Mouse (Mus musculus) lung, postnatal 0 days (tissue): Measurements from ENCODE around the gene Serpina11. TPM values are rescaled to one million over a fixed set of nuclear protein-coding genes. Genes with fewer than 3 reads are reported as not detected.
"Not testable (repeated sequence)": the region's sequence is repeated elsewhere in the genome, so short reads cannot be mapped to it uniquely, and the experiment has no call there.

ENCODE experiments used
- ATAC-seq: fragments of 200-750 bp; cut with Nextera tagmentation; 2 replicates; pipeline ENCODE4 v1.8.0; 2017; ENCODE audit warnings: moderate library complexity
- DNase-seq: peaks from one replicate; pipeline ENCODE4 v3.0.0-alpha.2; 2016; ENCODE audit warnings: low spot score
- H3K27ac ChIP-seq: fragments of 300-500 bp; sonication (generic); 2 replicates; pipeline ENCODE4 v1.5.1; 2014; ENCODE audit warnings: antibody characterized with exemption, mild to moderate bottlenecking, low read length, mixed read lengths
- H3K27me3 ChIP-seq: fragments of 300-500 bp; sonication (generic); replicated peaks from 2 replicates; pipeline ENCODE4 v1.6.1; 2014; ENCODE audit warnings: low read length, mixed read lengths; ENCODE audit not compliant: insufficient read depth
- H3K36me3 ChIP-seq: fragments of 300-500 bp; sonication (generic); 2 replicates; pipeline ENCODE4 v1.6.1; 2014; ENCODE audit warnings: low read length, mixed read lengths; ENCODE audit not compliant: insufficient read depth
- H3K4me1 ChIP-seq: fragments of 300-500 bp; sonication (generic); 2 replicates; pipeline ENCODE4 v1.6.1; 2014; ENCODE audit warnings: antibody characterized with exemption, low read depth, low read length, mixed read lengths; ENCODE audit not compliant: insufficient read depth
- H3K4me2 ChIP-seq: fragments of 300-500 bp; sonication (generic); replicated peaks from 2 replicates; pipeline ENCODE4 v1.6.1; 2014; ENCODE audit warnings: low read depth, mild to moderate bottlenecking, low read length, moderate library complexity, mixed read lengths
- H3K4me3 ChIP-seq: fragments of 300-500 bp; sonication (generic); 2 replicates; pipeline ENCODE4 v1.5.1; 2014; ENCODE audit warnings: low read depth, low read length
- H3K9ac ChIP-seq: fragments of 300-500 bp; sonication (generic); replicated peaks from 2 replicates; pipeline ENCODE4 v1.6.1; 2014; ENCODE audit warnings: low read depth, mild to moderate bottlenecking
- H3K9me3 ChIP-seq: fragments of 300-500 bp; sonication (generic); 2 replicates; pipeline ENCODE4 v1.6.1; 2016; ENCODE audit warnings: low read length, mixed read lengths
- CTCF ChIP-seq: IDR thresholded peaks from 2 replicates; pipeline ENCODE4 v1.5.1; 2016; ENCODE audit warnings: antibody characterized with exemption, mild to moderate bottlenecking
- EP300 ChIP-seq: IDR thresholded peaks from 2 replicates; pipeline ENCODE4 v1.6.1; 2016; ENCODE audit warnings: antibody characterized with exemption, mild to moderate bottlenecking, control low read depth
- whole genome bisulfite sequencing: fragments of 180-500 bp; shearing (Covaris S2); extraction: QIAGEN DNeasy Blood & Tissue Kit; methylation state at CpG from one replicate; pipeline ENCODE4 v1.1.7; 2014; 5-methylcytosine and 5-hydroxymethylcytosine counted together
- polyA plus RNA-seq: library from polyadenylated mRNA; unstranded; fragments of >200 nt; fragmentation: Nextera tagmentation; extraction: Ambion mirVana; gene quantifications from 2 replicates; pipeline ENCODE4 v1.2.1, GENCODE M21; 2015

The Serpina11 gene
- polyA plus RNA-seq, 1 experiment from 2014 or later: not detected

DNA sequence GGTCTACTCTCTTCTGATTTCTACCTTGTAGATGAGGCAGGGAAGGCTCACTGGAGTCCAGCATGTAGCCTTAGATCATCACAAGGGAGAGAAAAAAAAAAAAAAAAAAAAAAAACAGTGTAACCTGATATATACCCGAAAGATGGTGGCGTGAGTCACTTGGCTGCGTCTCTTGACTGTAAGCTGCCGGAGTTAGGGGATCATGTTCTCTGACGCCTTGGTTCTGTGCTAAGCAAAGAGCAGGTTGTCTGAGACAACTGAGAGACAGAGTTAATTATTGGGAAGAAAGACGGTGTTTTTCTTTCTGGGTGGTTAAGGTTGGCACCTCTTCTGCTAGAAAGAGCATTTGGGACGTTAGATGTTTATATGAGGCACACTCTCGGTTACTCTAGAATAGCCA lies 26.9 kb downstream of the Serpina11 start:
- no peak overlapping the region for H3K27ac ChIP-seq
- no peak for ATAC-seq
- no peak overlapping the region for H3K9ac ChIP-seq
- H3K4me2 ChIP-seq: no peak overlapping the region
- H3K36me3 ChIP-seq: no peaks in the 10 kb centered on the region
- DNase-seq: no peak
- no peak overlapping the region for H3K4me3 ChIP-seq
- no peaks in the 10 kb centered on the region for H3K27me3 ChIP-seq
- TF ChIP-seq EP300 (no peak), CTCF (no peak)
- H3K4me1 ChIP-seq: no peaks in the 10 kb centered on the region
- no peaks in the 10 kb centered on the region for H3K9me3 ChIP-seq
- WGBS: 57% methylated on average over 8 of the region's 8 CpGs

DNA sequence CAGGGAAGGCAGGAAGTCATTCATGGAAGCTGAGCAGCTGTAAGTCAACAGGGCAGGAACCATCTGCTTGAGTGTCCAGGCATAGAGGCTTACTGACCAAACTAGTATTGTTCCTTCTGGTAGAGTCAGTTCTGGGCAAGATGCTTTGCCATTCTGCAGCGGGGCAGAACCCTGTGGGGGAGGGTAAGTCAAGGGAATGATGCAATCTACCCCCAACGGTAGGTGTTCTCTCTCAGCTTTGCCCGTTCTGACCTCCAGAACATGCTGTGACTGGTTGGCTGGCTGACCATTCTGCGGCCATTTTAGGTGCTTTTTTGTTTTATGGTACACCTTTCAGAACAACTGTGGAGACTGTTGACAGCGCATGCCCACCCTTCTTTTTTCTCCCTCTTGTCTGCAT lies 27.4 kb downstream of the Serpina11 start:
- WGBS: 88% methylated on average over 5 of the region's 5 CpGs
- no peak overlapping the region for H3K4me2 ChIP-seq
- H3K27me3 ChIP-seq: no peaks in the 10 kb centered on the region
- no peaks in the 10 kb centered on the region for H3K36me3 ChIP-seq
- no peaks in the 10 kb centered on the region for H3K9me3 ChIP-seq
- no peak for ATAC-seq
- no peak overlapping the region for H3K4me3 ChIP-seq
- H3K4me1 ChIP-seq: no peaks in the 10 kb centered on the region
- no peak for TF ChIP-seq CTCF
- TF ChIP-seq EP300: no peak
- no peak overlapping the region for H3K27ac ChIP-seq
- no peak overlapping the region for H3K9ac ChIP-seq
- no peak for DNase-seq

DNA sequence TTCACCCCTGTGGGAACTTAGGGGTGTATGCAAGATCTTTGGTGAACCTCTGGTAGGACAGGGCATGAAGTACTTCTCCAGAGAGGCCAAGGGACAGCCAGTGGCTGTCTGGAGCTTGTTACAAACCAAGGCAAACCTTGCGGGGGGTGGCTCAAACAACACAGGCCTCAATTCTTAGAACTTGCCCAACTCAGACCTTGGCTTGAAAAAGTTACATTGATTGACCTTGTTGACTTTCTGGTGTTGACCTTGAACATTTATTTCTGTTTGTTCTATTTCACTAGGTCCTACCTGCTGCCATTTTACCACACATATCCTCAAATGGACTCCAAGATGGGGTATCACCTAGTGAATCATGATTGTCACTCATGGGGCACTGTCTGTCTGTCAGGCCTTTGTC lies 28.0 kb downstream of the Serpina11 start:
- Histone ChIP-seq H3K4me2 (no peak overlapping the region), H3K36me3 (no peaks in the 10 kb centered on the region), H3K4me1 (no peaks in the 10 kb centered on the region), H3K27ac (no peak overlapping the region), H3K27me3 (no peaks in the 10 kb centered on the region), H3K4me3 (no peak overlapping the region), H3K9me3 (no peaks in the 10 kb centered on the region), H3K9ac (no peak overlapping the region)
- DNase-seq (no peak), ATAC-seq (no peak)
- 83% methylated on average over 1 of the region's 1 CpGs for WGBS
- no peak for TF ChIP-seq CTCF
- no peak for TF ChIP-seq EP300

DNA sequence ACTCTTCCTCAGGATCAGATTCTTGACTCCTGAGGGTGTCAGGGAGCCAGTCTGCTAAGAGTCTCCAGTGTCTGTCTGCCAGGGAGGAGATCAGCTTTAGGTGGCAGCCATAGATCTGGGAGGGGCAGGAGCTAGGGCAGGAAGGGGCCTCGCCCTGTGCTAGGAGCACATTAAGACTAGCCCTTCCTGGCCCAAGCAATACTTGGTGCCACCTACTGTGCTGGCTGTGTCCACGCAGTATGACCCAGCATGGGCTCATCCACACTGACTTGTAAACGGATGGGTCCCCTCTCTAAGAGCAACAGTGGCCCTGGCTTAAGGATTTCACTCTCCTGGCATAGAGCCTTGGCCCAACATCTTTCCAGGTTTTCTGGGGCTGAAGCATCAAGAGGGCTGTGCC lies 31.0 kb downstream of the Serpina11 start, which contains the start of gene Serpina1e:
Gene Serpina1e (minus strand): TSS at position 178 of the 400 bp plus-strand sequence.
- Histone ChIP-seq H3K27me3 (no peaks in the 10 kb centered on the region), H3K36me3 (no peaks in the 10 kb centered on the region), H3K9me3 (no peaks in the 10 kb centered on the region), H3K4me1 (no peaks in the 10 kb centered on the region), H3K4me2 (no peak within 1 kb of the TSS), H3K9ac (no peak within 1 kb of the TSS), H3K27ac (no peak within 1 kb of the TSS), H3K4me3 (no peak within 1 kb of the TSS)
- DNase-seq: no peak
- 63% methylated on average over 3 of the region's 3 CpGs for WGBS
- TF ChIP-seq CTCF (no peak), EP300 (no peak)
- ATAC-seq: no peak

DNA sequence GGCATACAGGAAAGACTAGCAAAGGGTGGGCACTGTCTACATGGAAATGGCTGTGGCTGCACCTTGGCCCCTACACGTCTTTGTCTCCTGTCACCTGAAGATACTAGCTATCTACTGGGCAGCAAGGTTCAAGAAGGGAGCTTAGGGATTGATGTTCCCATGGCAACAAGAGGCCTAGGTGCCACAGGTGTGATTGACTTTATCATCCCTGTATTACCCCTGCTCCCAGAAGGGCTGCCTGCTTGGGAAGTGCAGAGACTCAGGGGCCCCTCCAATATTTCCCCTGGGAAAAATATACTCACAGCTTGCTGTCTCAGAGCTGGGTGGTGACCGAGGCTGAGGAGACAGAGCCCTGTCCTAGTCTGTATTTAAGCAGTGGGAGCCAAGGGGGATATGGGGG lies 33.2 kb downstream of the Serpina11 start:
- ATAC-seq, H3K4me3 ChIP-seq, H3K27ac ChIP-seq, H3K9me3 ChIP-seq, H3K4me1 ChIP-seq, H3K9ac ChIP-seq, H3K4me2 ChIP-seq, DNase-seq, H3K27me3 ChIP-seq, H3K36me3 ChIP-seq: not testable (repeated sequence)
- 90% methylated on average over 1 of the region's 2 CpGs for WGBS

DNA sequence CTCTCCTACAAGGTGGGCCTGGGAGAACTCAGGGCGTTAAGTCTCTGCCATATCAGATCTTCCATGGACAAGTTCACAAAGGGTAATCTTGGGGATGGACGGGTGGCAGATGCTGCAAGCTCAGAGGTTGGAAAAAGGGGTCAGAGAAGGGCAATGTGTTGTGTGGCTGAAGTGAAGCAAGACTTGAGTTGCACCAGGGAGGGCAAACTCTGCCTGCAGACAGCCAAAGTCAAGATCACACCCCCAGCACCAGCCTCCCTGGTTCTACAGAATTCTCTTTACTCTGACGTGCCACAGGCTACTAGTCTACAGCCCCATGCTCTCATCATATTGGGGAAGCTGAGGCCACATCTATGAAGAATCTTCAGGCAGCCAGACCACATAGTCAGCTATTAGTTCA lies 36.8 kb downstream of the Serpina11 start:
- not testable (repeated sequence) for H3K4me1 ChIP-seq, H3K36me3 ChIP-seq, H3K4me3 ChIP-seq, DNase-seq, H3K4me2 ChIP-seq, H3K9me3 ChIP-seq, ATAC-seq, H3K27me3 ChIP-seq, H3K27ac ChIP-seq, H3K9ac ChIP-seq
- 87% methylated on average over 3 of the region's 3 CpGs for WGBS

DNA sequence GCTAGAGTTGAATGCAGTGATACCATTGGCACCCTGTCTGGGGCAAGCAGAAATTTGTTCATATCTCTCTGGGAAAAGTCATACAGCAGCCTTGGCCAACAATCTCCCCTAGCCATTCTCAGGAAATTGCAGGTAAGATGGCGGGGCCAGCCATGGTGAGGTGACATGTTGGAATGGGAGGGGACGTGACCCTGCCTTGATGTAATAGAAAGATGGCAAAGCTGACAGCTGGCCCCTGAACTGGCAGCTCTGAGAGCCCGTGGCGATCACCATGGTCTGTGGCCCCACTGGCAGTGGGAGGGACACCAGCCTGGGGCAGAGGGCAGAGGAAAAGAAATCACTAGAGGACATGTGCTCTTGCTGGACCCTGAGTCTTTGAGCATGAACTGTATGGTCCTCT lies 43.5 kb downstream of the Serpina11 start:
- ATAC-seq: no peak
- H3K27me3 ChIP-seq: no peaks in the 10 kb centered on the region
- no peaks in the 10 kb centered on the region for H3K36me3 ChIP-seq
- H3K4me3 ChIP-seq: no peak overlapping the region
- H3K9ac ChIP-seq: no peak overlapping the region
- no peak for TF ChIP-seq CTCF
- TF ChIP-seq EP300: no peak
- H3K4me1 ChIP-seq: no peaks in the 10 kb centered on the region
- no peak overlapping the region for H3K27ac ChIP-seq
- no peaks in the 10 kb centered on the region for H3K9me3 ChIP-seq
- DNase-seq: no peak
- H3K4me2 ChIP-seq: no peak overlapping the region
- 78% methylated on average over 4 of the region's 4 CpGs for WGBS

Other genes starting within 250 kb of the Serpina11 start
- 0.36 and 0.43 TPM in 2 replicates for gene Serpina1d, start 216.4 kb downstream of the Serpina11 start, polyA plus RNA-seq
- 0.14 and 0.16 TPM in 2 replicates for gene Serpina1b, start 159.6 kb downstream of the Serpina11 start, polyA plus RNA-seq
- 0.18 and 0.20 TPM in 2 replicates for gene Serpina1a, start 126.4 kb downstream of the Serpina11 start, polyA plus RNA-seq
- 0.18 and 0.20 TPM in 2 replicates for gene Serpina1c, start 85.1 kb downstream of the Serpina11 start, polyA plus RNA-seq
- gene Serpina1e, start 31.0 kb downstream of the Serpina11 start, polyA plus RNA-seq: 0.33 and 0.45 TPM in 2 replicates
- 0.32 and 0.89 TPM in 2 replicates for gene Serpina9, start 23.8 kb upstream of the Serpina11 start, polyA plus RNA-seq
- 0.04 TPM in 1 of 2 replicates, not detected in the other for gene Serpina12, start 54.5 kb upstream of the Serpina11 start, polyA plus RNA-seq
- not detected in 2 replicates for gene Serpina5, start 111.2 kb upstream of the Serpina11 start, polyA plus RNA-seq
- not detected in 2 replicates for gene Serpina3a, start 122.8 kb upstream of the Serpina11 start, polyA plus RNA-seq
- gene Serpina3b, start 138.0 kb upstream of the Serpina11 start, polyA plus RNA-seq: not detected in 2 replicates
- 4.3 and 5.6 TPM in 2 replicates for gene Serpina3c, start 163.9 kb upstream of the Serpina11 start, polyA plus RNA-seq
- 0.99 and 1.8 TPM in 2 replicates for gene Serpina3f, start 224.6 kb upstream of the Serpina11 start, polyA plus RNA-seq
- gene Serpina3g, start 246.3 kb upstream of the Serpina11 start, polyA plus RNA-seq: 27.1 and 33.7 TPM in 2 replicates